Mouse (Mus musculus) MEL (cell line): Measurements from ENCODE around the gene A730015C16Rik. TPM values are rescaled to one million over a fixed set of nuclear protein-coding genes. Genes with fewer than 3 reads are reported as not detected.

Source experiments
- DNase-seq: peaks from one replicate; pipeline ENCODE4 v3.0.0; 2011; ENCODE audit warnings: low read depth, low spot score
- H3K27ac ChIP-seq: 2 replicates; pipeline ENCODE4 v1.5.1; 2012; ENCODE audit warnings: low read depth, mild to moderate bottlenecking, control low read depth, low read length, moderate library complexity; ENCODE audit not compliant: control insufficient read depth
- H3K27me3 ChIP-seq, 2 experiments: fragments of 150-350 bp in 1 of 2; sonication (generic) in 1 of 2; 2 replicates each; pipeline ENCODE4 v1.6.1; 2012; ENCODE audit warnings: low read length in 2 of 2, mild to moderate bottlenecking in 2 of 2, improper control_type of control experiment in 1 of 2, moderate library complexity in 1 of 2; ENCODE audit not compliant: insufficient read depth in 2 of 2, control insufficient read depth in 1 of 2
- H3K36me3 ChIP-seq, 2 experiments: 2 replicates each; pipeline ENCODE4 v1.6.1; 2012 to 2014; ENCODE audit warnings: low read length in 2 of 2, improper control_type of control experiment in 1 of 2, inconsistent platforms in 1 of 2, mild to moderate bottlenecking in 1 of 2; ENCODE audit not compliant: insufficient read depth in 2 of 2, control insufficient read depth in 1 of 2
- H3K4me1 ChIP-seq, 2 experiments: fragments of 150-350 bp in 1 of 2; sonication (generic) in 1 of 2; 2 replicates each; pipeline ENCODE4 v1.6.1; 2012; ENCODE audit warnings: low read length in 2 of 2, improper control_type of control experiment in 1 of 2, mild to moderate bottlenecking in 1 of 2; ENCODE audit not compliant: insufficient read depth in 2 of 2, control insufficient read depth in 1 of 2
- H3K4me3 ChIP-seq, 2 experiments: fragments of 150-350 bp in 1 of 2; sonication (generic) in 1 of 2; 2 replicates each; pipeline ENCODE4 v1.5.1; 2012; ENCODE audit warnings: low read depth in 2 of 2, low read length in 2 of 2, mild to moderate bottlenecking in 2 of 2, moderate library complexity in 2 of 2, control low read depth in 1 of 2, improper control_type of control experiment in 1 of 2; ENCODE audit not compliant: control insufficient read depth in 1 of 2, insufficient read depth in 1 of 2
- H3K79me2 ChIP-seq: 2 replicates; pipeline ENCODE4 v1.6.1; 2012; ENCODE audit warnings: mild to moderate bottlenecking, low read length, moderate library complexity; ENCODE audit not compliant: control insufficient read depth, poor library complexity, insufficient read depth
- H3K9ac ChIP-seq: 2 replicates; pipeline ENCODE4 v1.6.1; 2012; ENCODE audit warnings: low read depth, mild to moderate bottlenecking, control low read depth, low read length, moderate library complexity; ENCODE audit not compliant: control insufficient read depth, poor library complexity, severe bottlenecking
- H3K9me3 ChIP-seq: fragments of 150-350 bp; sonication (generic); replicated peaks from 2 replicates; pipeline ENCODE4 v1.6.1; 2012; ENCODE audit warnings: mild to moderate bottlenecking, low read length, improper control_type of control experiment, moderate library complexity; ENCODE audit not compliant: insufficient read depth
- BHLHE40 ChIP-seq: IDR thresholded peaks from 2 replicates; pipeline ENCODE4 v1.6.1; 2012; ENCODE audit warnings: low read depth, mild to moderate bottlenecking, inconsistent platforms, low read length, improper control_type of control experiment, borderline replicate concordance
- CHD1 ChIP-seq: IDR thresholded peaks from 2 replicates; pipeline ENCODE4 v1.6.1; 2012; ENCODE audit warnings: low read depth, mild to moderate bottlenecking, inconsistent platforms, low read length, improper control_type of control experiment
- CTCF ChIP-seq, 3 experiments: IDR thresholded peaks in 2 of 3; conservative IDR thresholded peaks in 1 of 3; 2 replicates each; pipeline ENCODE4 v1.5.1; 2011 to 2012; ENCODE audit warnings: low read length in 3 of 3, low read depth in 2 of 3, mild to moderate bottlenecking in 2 of 3, improper control_type of control experiment in 1 of 3, inconsistent platforms in 1 of 3, mixed read lengths in 1 of 3, moderate library complexity in 1 of 3; ENCODE audit not compliant: control insufficient read depth in 1 of 3, insufficient read depth in 1 of 3, poor library complexity in 1 of 3, severe bottlenecking in 1 of 3
- ELF1 ChIP-seq: IDR thresholded peaks from 2 replicates; pipeline ENCODE4 v1.6.1; 2014; ENCODE audit warnings: low read depth, mild to moderate bottlenecking, inconsistent platforms, low read length, improper control_type of control experiment, moderate library complexity
- ETS1 ChIP-seq: IDR thresholded peaks from 2 replicates; pipeline ENCODE4 v1.6.1; 2012; ENCODE audit warnings: low read depth, mild to moderate bottlenecking, inconsistent platforms, low read length, improper control_type of control experiment, moderate library complexity
- GATA1 ChIP-seq: IDR thresholded peaks from 2 replicates; pipeline ENCODE4 v1.6.1; 2011; ENCODE audit warnings: low read depth, low read length, improper control_type of control experiment
- HCFC1 ChIP-seq: IDR thresholded peaks from 2 replicates; pipeline ENCODE4 v1.6.1; 2012; ENCODE audit warnings: low read depth, mild to moderate bottlenecking, inconsistent platforms, low read length, improper control_type of control experiment, moderate library complexity
- JUND ChIP-seq: IDR thresholded peaks from 2 replicates; pipeline ENCODE4 v1.6.1; 2011; ENCODE audit warnings: low read depth, mild to moderate bottlenecking, improper control_type of control experiment, low read length
- KAT2A ChIP-seq: conservative IDR thresholded peaks from 2 replicates; pipeline ENCODE4 v1.6.1; 2012; ENCODE audit warnings: low read depth, low read length, improper control_type of control experiment, inconsistent platforms
- MAX ChIP-seq: IDR thresholded peaks from 2 replicates; pipeline ENCODE4 v1.6.1; 2011; ENCODE audit warnings: low read length, improper control_type of control experiment
- MAZ ChIP-seq: IDR thresholded peaks from 2 replicates; pipeline ENCODE4 v1.6.1; 2012; ENCODE audit warnings: low read depth, mild to moderate bottlenecking, inconsistent platforms, low read length, improper control_type of control experiment
- MEF2A ChIP-seq: IDR thresholded peaks from 2 replicates; pipeline ENCODE4 v1.6.1; 2014; ENCODE audit warnings: low read depth, mild to moderate bottlenecking, inconsistent platforms, low read length, improper control_type of control experiment; ENCODE audit not compliant: poor library complexity, insufficient replicate concordance, severe bottlenecking; ENCODE audit errors: extremely low read depth
- MXI1 ChIP-seq: IDR thresholded peaks from 2 replicates; pipeline ENCODE4 v1.6.1; 2011; ENCODE audit warnings: mild to moderate bottlenecking, low read depth, low read length, improper control_type of control experiment
- NELFE ChIP-seq: IDR thresholded peaks from 2 replicates; pipeline ENCODE4 v1.6.1; 2011; ENCODE audit warnings: low read depth, low read length, improper control_type of control experiment
- POLR2A ChIP-seq, 2 experiments: IDR thresholded peaks; 2 replicates each; pipeline ENCODE4 v1.6.1; 2011 to 2012; ENCODE audit warnings: low read length in 2 of 2, mild to moderate bottlenecking in 2 of 2, control low read depth in 1 of 2, improper control_type of control experiment in 1 of 2, low read depth in 1 of 2, moderate library complexity in 1 of 2; ENCODE audit not compliant: control insufficient read depth in 1 of 2, insufficient read depth in 1 of 2, poor library complexity in 1 of 2
- POLR2AphosphoS2 ChIP-seq: IDR thresholded peaks from 2 replicates; pipeline ENCODE4 v1.6.1; 2011; ENCODE audit warnings: low read length, improper control_type of control experiment
- POLR2AphosphoS5 ChIP-seq: IDR thresholded peaks from 2 replicates; pipeline ENCODE4 v1.6.1; 2012; ENCODE audit warnings: low read depth, borderline replicate concordance, mild to moderate bottlenecking, inconsistent platforms, low read length, moderate library complexity, mixed read lengths
- RAD21 ChIP-seq: IDR thresholded peaks from 2 replicates; pipeline ENCODE4 v1.6.1; 2011; ENCODE audit warnings: mild to moderate bottlenecking, low read depth, low read length, improper control_type of control experiment
- RCOR1 ChIP-seq: IDR thresholded peaks from 2 replicates; pipeline ENCODE4 v1.6.1; 2012; ENCODE audit warnings: low read depth, mild to moderate bottlenecking, inconsistent platforms, low read length, improper control_type of control experiment
- SMC3 ChIP-seq: IDR thresholded peaks from 2 replicates; pipeline ENCODE4 v1.6.1; 2011; ENCODE audit warnings: low read depth, low read length, improper control_type of control experiment
- TAL1 ChIP-seq: IDR thresholded peaks from 2 replicates; pipeline ENCODE4 v1.6.1; 2012; ENCODE audit warnings: mild to moderate bottlenecking, inconsistent platforms, low read length, moderate library complexity, mixed read lengths
- TBP ChIP-seq: IDR thresholded peaks from 2 replicates; pipeline ENCODE4 v1.8.0; 2011; ENCODE audit warnings: low read depth, low read length, improper control_type of control experiment
- USF2 ChIP-seq, 2 experiments: IDR thresholded peaks; 2 replicates each; pipeline ENCODE4 v1.6.1; 2011 to 2012; ENCODE audit warnings: improper control_type of control experiment in 2 of 2, low read length in 2 of 2, borderline replicate concordance in 1 of 2, inconsistent platforms in 1 of 2, low read depth in 1 of 2, mild to moderate bottlenecking in 1 of 2; ENCODE audit not compliant: insufficient read depth in 1 of 2
- ZC3H11A ChIP-seq: IDR thresholded peaks from 2 replicates; pipeline ENCODE4 v1.6.1; 2012; ENCODE audit warnings: low read depth, mild to moderate bottlenecking, inconsistent platforms, low read length, improper control_type of control experiment
- ZKSCAN1 ChIP-seq: IDR thresholded peaks from 2 replicates; pipeline ENCODE4 v1.6.1; 2012; ENCODE audit warnings: low read depth, mild to moderate bottlenecking, inconsistent platforms, low read length, improper control_type of control experiment, moderate library complexity
- ZMIZ1 ChIP-seq: IDR thresholded peaks from 2 replicates; pipeline ENCODE4 v1.6.1; 2012; ENCODE audit warnings: low read depth, mild to moderate bottlenecking, inconsistent platforms, low read length, improper control_type of control experiment, moderate library complexity
- ZNF384 ChIP-seq: IDR thresholded peaks from 2 replicates; pipeline ENCODE4 v1.6.1; 2012; ENCODE audit warnings: low read depth, mild to moderate bottlenecking, inconsistent platforms, low read length, improper control_type of control experiment
- polyA plus RNA-seq, 2 experiments: library from polyadenylated mRNA; stranded (reverse) in 1 of 2; unstranded in 1 of 2; fragments of >175 nt in 1 of 2; fragments of >200 nt in 1 of 2; gene quantifications; 2 replicates each; pipeline versions ENCODE4 v1.2.1 to v1.2.4; 2012; ENCODE audit warnings: low replicate concordance in 2 of 2, low read depth in 1 of 2; ENCODE audit not compliant: insufficient read length in 2 of 2, insufficient read depth in 1 of 2, missing spikeins in 1 of 2
- total RNA-seq: library from RNA; depleted of rRNA; stranded (reverse); fragments of 300-350 nt; gene quantifications from 2 replicates; pipeline ENCODE4 v1.2.3, GENCODE M21; 2012

The A730015C16Rik gene
- total and polyA plus RNA-seq, 3 experiments, result 0.56 to 11.6 TPM; not detected in 1

- Histone ChIP-seq H3K9me3 (no peaks in the 10 kb centered on the region), H3K4me1 (peaks cover 0 to 7% of the 10 kb centered on the region in 2 experiments; a peak in 2 of 4 replicates)
- TF ChIP-seq ZC3H11A (no peak), BHLHE40 (no peak), ZKSCAN1 (no peak), HCFC1 (no peak), ZNF384 (no peak), NELFE (no peak), KAT2A (no peak), ETS1 (no peak), RCOR1 (no peak), MEF2A (no peak), ZMIZ1 (no peak), USF2 (IDR thresholded peaks at IDR 0.05; ENCODE audit: borderline replicate concordance in 1 of 2, insufficient read depth in 1 of 2, low read depth in 1 of 2, low read length in 2 of 2) (no peak), POLR2AphosphoS5 (no peak), RAD21 (no peak), TAL1 (no peak), CHD1 (no peak), SMC3 (no peak)
- TF ChIP-seq, all 39 proteins: peak for 0
- H3K4me3 ChIP-seq, result no peak overlapping the region
- H3K36me3 ChIP-seq, result peaks cover 2 to 17% of the 10 kb centered on the region in 2 experiments; a peak in 3 of 4 replicates
- no peak overlapping the region for H3K27ac ChIP-seq
- H3K79me2 ChIP-seq, result peaks cover 29% of the 10 kb centered on the region
- H3K27me3 ChIP-seq, result no peaks in the 10 kb centered on the region
- H3K9ac ChIP-seq, result no peak overlapping the region
- no peak for DNase-seq
Measured at GRCm38 (mm10) chr4:108845824-108846569, 2.4 kb downstream of the A730015C16Rik start.

GRCm38 (mm10) chr4:108843336-108843735 is 5.1 kb downstream of the A730015C16Rik start:
- Histone ChIP-seq H3K36me3 (peaks cover 0 to 5% of the 10 kb centered on the region in 2 experiments; a peak in 2 of 4 replicates), H3K9me3 (no peaks in the 10 kb centered on the region), H3K27ac (no peak overlapping the region), H3K9ac (no peak overlapping the region), H3K79me2 (peaks cover 10% of the 10 kb centered on the region), H3K27me3 (no peaks in the 10 kb centered on the region), H3K4me3 (no peak overlapping the region), H3K4me1 (peaks cover 0 to 3% of the 10 kb centered on the region in 2 experiments; a peak in 1 of 4 replicates)
- TF ChIP-seq MXI1, result no peak
- no peak for TF ChIP-seq MAZ
- no peak for TF ChIP-seq TBP
- TF ChIP-seq POLR2AphosphoS2, result no peak
- no peak for TF ChIP-seq RAD21
- no peak for TF ChIP-seq JUND
- TF ChIP-seq GATA1, result no peak
- TF ChIP-seq TAL1, result no peak
- no peak for TF ChIP-seq RCOR1
- no peak for TF ChIP-seq KAT2A
- no peak for TF ChIP-seq ZC3H11A
- no peak for TF ChIP-seq ELF1
- TF ChIP-seq CTCF (IDR thresholded peaks at IDR 0.05 in 2 of 3, conservative IDR thresholded peaks at IDR 0.05 in 1 of 3; ENCODE audit: control insufficient read depth in 1 of 3, insufficient read depth in 1 of 3, low read depth in 2 of 3, low read length in 3 of 3, poor library complexity in 1 of 3, severe bottlenecking in 1 of 3), result no peak
- TF ChIP-seq MAX, result no peak
- TF ChIP-seq POLR2A (IDR thresholded peaks at IDR 0.05; ENCODE audit: control insufficient read depth in 1 of 2, insufficient read depth in 1 of 2, low read depth in 1 of 2, low read length in 2 of 2, poor library complexity in 1 of 2), result no peak
- no peak for TF ChIP-seq ZKSCAN1
- no peak for DNase-seq
